Mouse (Mus musculus) liver, embryonic 15.5 days (tissue): Measurements from ENCODE around the gene Sorcs2. TPM values are rescaled to one million over a fixed set of nuclear protein-coding genes. Genes with fewer than 3 reads are reported as not detected.

Experiments used
- ATAC-seq: fragments of 200-750 bp; cut with Nextera tagmentation; 2 replicates; pipeline ENCODE4 v1.8.0; 2017; ENCODE audit warnings: moderate number of reproducible peaks, mild to moderate bottlenecking, moderate library complexity; ENCODE audit not compliant: insufficient read depth
- H3K27ac ChIP-seq: fragments of 300-500 bp; sonication (generic); replicated peaks from 2 replicates; pipeline ENCODE4 v1.5.1; 2015; ENCODE audit warnings: mild to moderate bottlenecking, inconsistent platforms
- H3K27me3 ChIP-seq: fragments of 300-500 bp; sonication (generic); 2 replicates; pipeline ENCODE4 v1.6.1; 2015; ENCODE audit warnings: mild to moderate bottlenecking, inconsistent platforms
- H3K36me3 ChIP-seq: fragments of 300-500 bp; sonication (generic); replicated peaks from 2 replicates; pipeline ENCODE4 v1.6.1; 2015; ENCODE audit warnings: moderate library complexity, mild to moderate bottlenecking, inconsistent platforms
- H3K4me1 ChIP-seq: fragments of 300-500 bp; sonication (generic); replicated peaks from 2 replicates; pipeline ENCODE4 v1.6.1; 2015; ENCODE audit warnings: inconsistent platforms
- H3K4me2 ChIP-seq: fragments of 300-500 bp; sonication (generic); 2 replicates; pipeline ENCODE4 v1.6.1; 2015; ENCODE audit warnings: moderate library complexity, mild to moderate bottlenecking, inconsistent platforms
- H3K4me3 ChIP-seq: fragments of 300-500 bp; sonication (generic); replicated peaks from 2 replicates; pipeline ENCODE4 v1.5.1; 2015; ENCODE audit warnings: mild to moderate bottlenecking, inconsistent platforms
- H3K9ac ChIP-seq: fragments of 300-500 bp; sonication (generic); 2 replicates; pipeline ENCODE4 v1.6.1; 2015; ENCODE audit warnings: moderate library complexity, mild to moderate bottlenecking, inconsistent platforms
- H3K9me3 ChIP-seq: fragments of 300-500 bp; sonication (generic); replicated peaks from 2 replicates; pipeline ENCODE4 v1.6.1; 2016; ENCODE audit warnings: inconsistent platforms
- WGBS: fragments of 180-500 bp; shearing (Covaris S2); methylation state at CpG from one replicate; pipeline ENCODE4 v1.1.7; 2015; ENCODE audit warnings: mixed read lengths; ENCODE audit not compliant: insufficient replicate concordance; 5-methylcytosine and 5-hydroxymethylcytosine counted together
- polyA plus RNA-seq: library from polyadenylated mRNA; unstranded; fragments of >200 nt; fragmentation: Nextera tagmentation; extraction: Ambion mirVana; gene quantifications from 2 replicates; pipeline ENCODE4 v1.2.1, GENCODE M21; 2015

Gene Sorcs2
- polyA plus RNA-seq, 1 experiment from 2014 or later: 0.55 TPM

GRCm38 (mm10) chr5:36355683-36356082, 42.3 kb downstream of the Sorcs2 start:
- Histone ChIP-seq H3K4me2 (no peak overlapping the region), H3K27me3 (no peaks in the 10 kb centered on the region), H3K9me3 (no peaks in the 10 kb centered on the region), H3K9ac (no peak overlapping the region), H3K4me1 (no peaks in the 10 kb centered on the region), H3K36me3 (no peaks in the 10 kb centered on the region), H3K27ac (no peak overlapping the region), H3K4me3 (no peak overlapping the region)
- 64% methylated on average over 3 of the region's 3 CpGs for whole genome bisulfite sequencing
- no peak for ATAC-seq

- H3K27ac ChIP-seq: no peak overlapping the region
- no peak overlapping the region for H3K4me3 ChIP-seq
- H3K4me2 ChIP-seq: no peak overlapping the region
Observed at GRCm38 (mm10) chr5:36353679-36354078, 44.3 kb downstream of the Sorcs2 start.

DNA sequence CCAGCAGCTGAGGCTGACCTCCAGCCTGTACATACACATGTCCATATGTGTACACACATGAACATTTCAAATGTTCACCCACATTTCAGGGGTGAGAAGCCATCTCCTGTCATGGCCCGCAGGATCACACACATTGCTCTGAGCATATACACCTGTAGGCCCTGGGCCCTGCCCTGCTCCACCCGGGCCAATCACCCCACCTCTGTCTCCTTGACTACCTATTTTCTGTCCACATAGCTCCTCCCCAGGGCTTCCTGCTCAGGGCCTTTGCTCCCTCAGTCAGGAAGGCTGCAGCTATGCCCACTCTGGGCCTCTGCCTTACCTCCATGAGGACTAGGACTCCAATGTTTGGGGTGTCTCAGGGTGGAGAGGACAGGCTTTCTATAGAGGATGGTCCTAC, 44.7 kb downstream of the Sorcs2 start:
- Histone ChIP-seq H3K4me2 (no peak overlapping the region), H3K9me3 (no peaks in the 10 kb centered on the region), H3K36me3 (no peaks in the 10 kb centered on the region), H3K27ac (no peak overlapping the region), H3K4me1 (no peaks in the 10 kb centered on the region), H3K4me3 (no peak overlapping the region), H3K27me3 (no peaks in the 10 kb centered on the region), H3K9ac (no peak overlapping the region)
- WGBS: 66% methylated on average over 2 of the region's 2 CpGs
- ATAC-seq: no peak

More at GRCm38 (mm10) chr5:36353679-36354078, 44.3 kb downstream of the Sorcs2 start:
- no peaks in the 10 kb centered on the region for H3K4me1 ChIP-seq
- no peak for ATAC-seq
- H3K36me3 ChIP-seq: no peaks in the 10 kb centered on the region
- no peak overlapping the region for H3K9ac ChIP-seq
- H3K27me3 ChIP-seq: no peaks in the 10 kb centered on the region
- 72% methylated on average over 6 of the region's 6 CpGs for WGBS
- H3K9me3 ChIP-seq: no peaks in the 10 kb centered on the region

DNA sequence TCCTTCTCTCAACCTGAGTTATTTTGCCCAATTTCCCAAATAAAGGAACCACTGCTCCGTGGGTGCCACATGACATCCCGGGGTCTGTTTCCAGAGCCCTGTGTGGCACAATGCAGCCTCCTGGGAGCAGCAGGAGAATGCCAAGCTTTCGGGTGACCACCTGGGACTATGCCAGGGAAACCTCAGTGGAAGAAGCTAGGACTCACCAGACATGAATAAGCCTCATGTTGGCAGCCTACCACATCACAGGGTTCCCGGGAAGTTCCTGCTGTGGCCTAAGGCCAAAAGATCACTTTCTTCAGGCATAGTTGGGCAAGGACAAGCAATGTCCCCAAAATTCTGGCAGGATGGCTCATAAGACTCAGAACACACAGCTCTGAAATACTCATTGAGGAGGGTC, 51.2 kb downstream of the Sorcs2 start:
- H3K36me3 ChIP-seq: no peaks in the 10 kb centered on the region
- no peak for ATAC-seq
- WGBS: 60% methylated on average over 4 of the region's 4 CpGs
- no peak overlapping the region for H3K27ac ChIP-seq
- H3K9ac ChIP-seq: no peak overlapping the region
- H3K4me1 ChIP-seq: no peaks in the 10 kb centered on the region
- no peak overlapping the region for H3K4me3 ChIP-seq
- no peaks in the 10 kb centered on the region for H3K9me3 ChIP-seq
- H3K4me2 ChIP-seq: no peak overlapping the region
- H3K27me3 ChIP-seq: no peaks in the 10 kb centered on the region

DNA sequence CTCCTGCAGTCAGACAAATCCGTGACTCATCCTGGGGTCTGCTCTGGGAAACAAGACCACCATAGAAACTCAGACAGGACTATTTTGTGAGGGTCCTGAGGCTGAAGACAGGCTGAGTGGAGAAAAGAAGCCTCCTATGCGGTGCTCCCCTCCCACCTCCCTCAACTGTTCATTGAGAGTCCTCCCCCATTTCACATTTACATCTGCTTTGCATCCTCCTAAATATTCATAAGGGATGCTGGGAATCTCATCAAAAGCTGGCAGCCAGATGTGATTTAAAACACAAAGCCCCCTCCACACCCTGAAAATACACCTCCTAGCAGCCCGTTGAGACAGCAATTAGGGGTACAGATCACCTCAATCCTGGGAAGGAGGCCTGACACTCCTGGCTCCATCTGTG, 58.7 kb downstream of the Sorcs2 start:
- Histone ChIP-seq H3K27me3 (no peaks in the 10 kb centered on the region), H3K9me3 (no peaks in the 10 kb centered on the region), H3K4me3 (no peak overlapping the region), H3K36me3 (no peaks in the 10 kb centered on the region), H3K27ac (no peak overlapping the region), H3K4me1 (no peaks in the 10 kb centered on the region), H3K4me2 (no peak overlapping the region), H3K9ac (no peak overlapping the region)
- ATAC-seq: no peak
- WGBS: 57% methylated on average over 3 of the region's 3 CpGs

DNA sequence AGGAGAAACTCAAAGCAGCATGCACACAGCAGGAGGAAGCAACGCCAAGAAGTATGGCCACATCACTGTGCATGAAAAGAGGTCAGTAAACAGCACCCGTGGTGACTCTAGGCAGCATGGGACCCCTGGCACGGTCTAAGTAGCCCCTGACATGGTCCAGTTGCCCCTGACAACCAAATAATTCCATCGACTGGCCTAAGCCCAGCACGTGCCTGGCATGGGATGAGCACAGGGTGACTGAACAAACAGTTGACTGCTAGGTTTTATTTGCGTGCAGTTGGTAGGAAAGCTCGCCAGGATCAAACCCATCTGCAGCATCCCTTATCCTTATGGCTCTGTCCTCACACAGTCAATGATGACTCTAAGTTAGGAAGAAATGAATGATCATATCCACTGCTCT, 61.7 kb downstream of the Sorcs2 start:
- H3K27ac ChIP-seq: no peak overlapping the region
- no peaks in the 10 kb centered on the region for H3K9me3 ChIP-seq
- H3K4me3 ChIP-seq: no peak overlapping the region
- no peak for ATAC-seq
- H3K27me3 ChIP-seq: no peaks in the 10 kb centered on the region
- H3K9ac ChIP-seq: no peak overlapping the region
- 41% methylated on average over 7 of the region's 7 CpGs for WGBS
- no peaks in the 10 kb centered on the region for H3K4me1 ChIP-seq
- no peaks in the 10 kb centered on the region for H3K36me3 ChIP-seq
- H3K4me2 ChIP-seq: no peak overlapping the region

DNA sequence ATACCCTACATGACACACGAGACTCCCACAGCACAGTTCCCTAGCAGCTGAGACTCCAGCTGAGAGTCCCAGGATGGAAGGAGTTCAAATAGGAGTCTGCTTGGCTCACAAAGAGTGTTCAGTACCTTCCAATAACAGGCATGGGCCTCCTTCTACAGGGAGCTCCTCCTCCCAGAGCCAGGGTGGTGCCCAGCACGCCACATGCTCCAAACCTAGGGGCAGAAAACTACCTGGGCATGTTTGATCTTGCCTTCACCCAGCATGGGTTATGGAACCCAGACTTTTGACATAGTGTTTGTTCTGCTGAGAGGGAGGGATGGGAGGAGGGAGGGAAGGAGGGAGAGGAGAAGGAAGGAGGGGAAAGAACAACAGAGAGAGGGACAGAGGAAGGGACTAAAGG, 62.3 kb downstream of the Sorcs2 start:
- no peaks in the 10 kb centered on the region for H3K36me3 ChIP-seq
- H3K9ac ChIP-seq: no peak overlapping the region
- H3K4me3 ChIP-seq: no peak overlapping the region
- H3K27me3 ChIP-seq: no peaks in the 10 kb centered on the region
- no peaks in the 10 kb centered on the region; the same call in 1 of the 2 replicates for H3K4me1 ChIP-seq
- no peak overlapping the region for H3K27ac ChIP-seq
- ATAC-seq: no peak
- no peaks in the 10 kb centered on the region for H3K9me3 ChIP-seq
- WGBS: 30% methylated on average over 2 of the region's 2 CpGs
- H3K4me2 ChIP-seq: no peak overlapping the region

DNA sequence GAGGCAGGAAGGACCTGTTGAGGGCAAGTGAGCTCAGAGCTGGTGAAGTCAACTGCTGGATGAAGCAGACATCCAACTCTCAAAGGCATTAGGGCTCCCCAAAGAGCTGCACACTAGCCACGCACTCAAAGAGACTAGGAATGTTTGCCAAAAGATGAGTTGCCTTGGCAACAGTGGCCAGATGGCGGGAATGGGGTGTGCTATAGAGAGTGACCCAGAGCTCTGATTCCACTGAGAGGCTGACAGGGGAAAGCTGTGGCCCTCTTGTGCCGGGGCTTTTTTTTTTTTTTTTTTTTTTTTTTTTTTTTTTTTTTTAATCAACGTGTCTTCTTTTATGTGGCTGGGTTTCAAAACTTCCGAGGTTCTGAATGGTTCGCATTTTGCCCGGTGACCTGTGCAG, 63.7 kb downstream of the Sorcs2 start:
- Histone ChIP-seq H3K27me3 (no peaks in the 10 kb centered on the region), H3K4me2 (no peak overlapping the region), H3K4me3 (no peak overlapping the region), H3K27ac (no peak overlapping the region), H3K9me3 (no peaks in the 10 kb centered on the region), H3K4me1 (no peaks in the 10 kb centered on the region; the same call in 1 of the 2 replicates), H3K9ac (no peak overlapping the region), H3K36me3 (no peaks in the 10 kb centered on the region)
- no peak for ATAC-seq
- 64% methylated on average over 7 of the region's 7 CpGs for WGBS

- no peak for ATAC-seq
- H3K4me1 ChIP-seq: no peaks in the 10 kb centered on the region; the same call in 1 of the 2 replicates
- no peak overlapping the region for H3K4me3 ChIP-seq
- no peaks in the 10 kb centered on the region for H3K27me3 ChIP-seq
- H3K4me2 ChIP-seq: no peak overlapping the region
- no peak overlapping the region for H3K9ac ChIP-seq
- WGBS: 62% methylated on average over 21 of the region's 21 CpGs
- H3K36me3 ChIP-seq: no peaks in the 10 kb centered on the region
- no peaks in the 10 kb centered on the region for H3K9me3 ChIP-seq
- no peak overlapping the region for H3K27ac ChIP-seq
Observed at GRCm38 (mm10) chr5:36330472-36331155, 67.3 kb downstream of the Sorcs2 start.

- WGBS: 53% methylated on average over 9 of the region's 9 CpGs
Observed at GRCm38 (mm10) chr5:36326057-36327010, 71.6 kb downstream of the Sorcs2 start.

GRCm38 (mm10) chr5:36324140-36324572, 73.8 kb downstream of the Sorcs2 start:
- Histone ChIP-seq H3K9me3 (no peaks in the 10 kb centered on the region), H3K4me1 (no peaks in the 10 kb centered on the region), H3K9ac (no peak overlapping the region), H3K27me3 (no peaks in the 10 kb centered on the region), H3K4me3 (no peak overlapping the region), H3K36me3 (no peaks in the 10 kb centered on the region), H3K4me2 (no peak overlapping the region), H3K27ac (no peak overlapping the region)
- no peak for ATAC-seq
- WGBS: 56% methylated on average over 9 of the region's 9 CpGs

More at GRCm38 (mm10) chr5:36326057-36327010, 71.6 kb downstream of the Sorcs2 start:
- H3K36me3 ChIP-seq: no peaks in the 10 kb centered on the region
- H3K27ac ChIP-seq: no peak overlapping the region
- no peaks in the 10 kb centered on the region for H3K27me3 ChIP-seq
- H3K9ac ChIP-seq: no peak overlapping the region
- H3K9me3 ChIP-seq: no peaks in the 10 kb centered on the region
- no peaks in the 10 kb centered on the region; the same call in 1 of the 2 replicates for H3K4me1 ChIP-seq
- H3K4me3 ChIP-seq: no peak overlapping the region
- no peak overlapping the region for H3K4me2 ChIP-seq
- ATAC-seq: no peak
